Mouse (Mus musculus) embryonic facial prominence, embryonic 14.5 days (tissue): ENCODE results near the gene Itga3. TPM values are rescaled to one million over a fixed set of nuclear protein-coding genes. Genes with fewer than 3 reads are reported as not detected.

ENCODE experiments used
- ATAC-seq: fragments of 200-750 bp; cut with Nextera tagmentation; 2 replicates; pipeline ENCODE4 v1.8.0; 2017; ENCODE audit warnings: low read depth, moderate number of reproducible peaks, moderate TSS enrichment
- DNase-seq: peaks from one replicate; pipeline ENCODE4 v3.0.0-alpha.2; 2015; ENCODE audit warnings: low spot score
- H3K27ac ChIP-seq: fragments of 300-500 bp; sonication (generic); replicated peaks from 2 replicates; pipeline ENCODE4 v1.5.1; 2014; ENCODE audit warnings: low read depth, mild to moderate bottlenecking, low read length, moderate library complexity
- H3K27me3 ChIP-seq: fragments of 300-500 bp; sonication (generic); replicated peaks from 2 replicates; pipeline ENCODE4 v1.6.1; 2014; ENCODE audit warnings: low read length; ENCODE audit not compliant: control insufficient read depth, insufficient read depth
- H3K36me3 ChIP-seq: fragments of 300-500 bp; sonication (generic); 2 replicates; pipeline ENCODE4 v1.6.1; 2014; ENCODE audit warnings: low read length, mixed read lengths; ENCODE audit not compliant: control insufficient read depth, insufficient read depth
- H3K4me1 ChIP-seq: fragments of 300-500 bp; sonication (generic); 2 replicates; pipeline ENCODE4 v1.6.1; 2014; ENCODE audit warnings: antibody characterized with exemption, low read length; ENCODE audit not compliant: control insufficient read depth, insufficient read depth
- H3K4me2 ChIP-seq: fragments of 300-500 bp; sonication (generic); 2 replicates; pipeline ENCODE4 v1.6.1; 2014; ENCODE audit warnings: low read depth, mild to moderate bottlenecking, low read length, moderate library complexity, mixed read lengths
- H3K4me3 ChIP-seq: fragments of 300-500 bp; sonication (generic); 2 replicates; pipeline ENCODE4 v1.5.1; 2014; ENCODE audit warnings: low read depth, mild to moderate bottlenecking, low read length
- H3K9ac ChIP-seq: fragments of 300-500 bp; sonication (generic); 2 replicates; pipeline ENCODE4 v1.6.1; 2014; ENCODE audit warnings: low read depth, mild to moderate bottlenecking, low read length, moderate library complexity, mixed read lengths
- H3K9me3 ChIP-seq: fragments of 300-500 bp; sonication (generic); 2 replicates; pipeline ENCODE4 v1.6.1; 2016; ENCODE audit warnings: low read length; ENCODE audit not compliant: control insufficient read depth
- WGBS: fragments of 180-500 bp; shearing (Covaris S2); extraction: QIAGEN DNeasy Blood & Tissue Kit; methylation state at CpG from one replicate; pipeline ENCODE4 v1.1.7; 2014; 5-methylcytosine and 5-hydroxymethylcytosine counted together
- polyA plus RNA-seq: library from polyadenylated mRNA; unstranded; fragments of >200 nt; fragmentation: Nextera tagmentation; extraction: Ambion mirVana; gene quantifications from 2 replicates; pipeline ENCODE4 v1.2.1, GENCODE M21; 2014

The Itga3 gene
- polyA plus RNA-seq, 1 experiment from 2014 or later: 8.3 TPM

GRCm38 (mm10) chr11:95077956-95078355, 1.4 kb upstream of the Itga3 start:
- Histone ChIP-seq H3K27ac (no peak overlapping the region), H3K9me3 (no peaks in the 10 kb centered on the region), H3K9ac (no peak overlapping the region), H3K36me3 (no peaks in the 10 kb centered on the region), H3K4me3 (no peak overlapping the region), H3K4me1 (no peaks in the 10 kb centered on the region), H3K4me2 (0 out of 2 replicates have a peak overlapping the region, but pooled peaks have one; percentile 5), H3K27me3 (peaks cover 30% of the 10 kb centered on the region)
- no peak for ATAC-seq
- DNase-seq: no peak
- WGBS: 38% methylated on average over 7 of the region's 7 CpGs

GRCm38 (mm10) chr11:95076041-95076535, 513 bp downstream of the Itga3 start:
- peak overlapping the region; percentile 64 for H3K9ac ChIP-seq
- WGBS: 0% methylated on average over 20 of the region's 42 CpGs
- peak overlapping the region; percentile 18; the same call in 1 of the 2 replicates for H3K27ac ChIP-seq
- H3K4me3 ChIP-seq: peak overlapping the region; percentile 58
- H3K27me3 ChIP-seq: peaks cover 30% of the 10 kb centered on the region
- DNase-seq (no peak), ATAC-seq (peak; percentile 64)
- peak overlapping the region; percentile 96 for H3K4me2 ChIP-seq
- H3K9me3 ChIP-seq: no peaks in the 10 kb centered on the region
- H3K4me1 ChIP-seq: peaks cover 13% of the 10 kb centered on the region
- no peaks in the 10 kb centered on the region for H3K36me3 ChIP-seq

DNA sequence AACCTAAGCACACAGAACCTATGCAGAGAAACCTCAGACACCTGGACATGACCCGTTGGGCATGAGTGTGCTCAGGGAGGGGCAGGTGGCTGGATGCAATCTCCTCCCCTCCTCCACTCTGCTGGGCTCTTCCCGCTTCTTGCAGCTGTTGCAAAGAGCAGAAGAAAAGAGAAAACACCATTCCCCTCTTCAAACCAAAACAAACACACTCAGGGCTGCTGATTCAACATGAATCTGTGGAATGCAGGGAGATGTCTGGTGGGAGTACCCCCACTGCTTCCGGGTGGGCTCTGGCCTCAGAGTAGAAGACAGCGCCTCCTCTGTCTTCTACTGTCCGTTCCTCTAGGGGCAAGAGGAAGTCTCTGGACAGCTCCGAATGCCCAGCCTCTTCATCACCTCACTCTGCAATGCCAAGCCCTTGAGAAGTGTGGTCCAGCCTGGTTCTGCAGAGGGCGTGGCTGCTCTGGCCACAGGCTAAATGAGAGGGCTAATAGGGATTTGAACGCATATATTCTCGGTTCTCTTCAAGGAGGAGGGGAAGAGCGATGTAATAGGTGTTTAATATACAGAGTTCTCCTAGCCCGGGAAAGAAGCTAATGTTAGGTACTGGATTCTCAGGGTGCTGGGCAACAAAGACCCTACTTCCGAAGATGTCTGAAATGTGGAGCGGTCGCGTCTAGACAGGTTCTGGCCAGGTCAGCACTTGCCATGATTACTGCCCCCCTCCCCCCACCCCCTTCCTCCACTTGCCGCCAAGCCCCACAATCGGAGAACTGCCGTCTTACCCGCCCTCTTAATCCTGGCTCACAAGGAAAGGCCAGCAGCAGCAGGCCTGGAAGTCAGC, 1.2 kb downstream of the Itga3 start:
- no peak overlapping the region for H3K27ac ChIP-seq
- 5% methylated on average over 19 of the region's 19 CpGs for WGBS
- no peak for ATAC-seq
- no peaks in the 10 kb centered on the region for H3K9me3 ChIP-seq
- peaks cover 13% of the 10 kb centered on the region for H3K4me1 ChIP-seq
- peak overlapping the region; percentile 96 for H3K4me2 ChIP-seq
- H3K9ac ChIP-seq: peak overlapping the region; percentile 64
- peak overlapping the region; percentile 58 for H3K4me3 ChIP-seq
- H3K36me3 ChIP-seq: no peaks in the 10 kb centered on the region
- H3K27me3 ChIP-seq: peaks cover 30% of the 10 kb centered on the region
- DNase-seq: no peak

GRCm38 (mm10) chr11:95074694-95075093, 1.9 kb downstream of the Itga3 start:
- peaks cover 30% of the 10 kb centered on the region for H3K27me3 ChIP-seq
- ATAC-seq: no peak
- no peak overlapping the region for H3K27ac ChIP-seq
- peak overlapping the region; percentile 96 for H3K4me2 ChIP-seq
- no peaks in the 10 kb centered on the region for H3K36me3 ChIP-seq
- no peak for DNase-seq
- H3K4me1 ChIP-seq: peaks cover 13% of the 10 kb centered on the region
- H3K4me3 ChIP-seq: peak overlapping the region; percentile 58; the same call in 1 of the 2 replicates
- H3K9ac ChIP-seq: no peak overlapping the region
- WGBS: 55% methylated on average over 4 of the region's 4 CpGs
- no peaks in the 10 kb centered on the region for H3K9me3 ChIP-seq

GRCm38 (mm10) chr11:95073835-95074234, 2.8 kb downstream of the Itga3 start:
- no peak for ATAC-seq
- peaks cover 30% of the 10 kb centered on the region for H3K27me3 ChIP-seq
- H3K36me3 ChIP-seq: no peaks in the 10 kb centered on the region
- WGBS: 60% methylated on average over 4 of the region's 4 CpGs
- H3K4me3 ChIP-seq: no peak overlapping the region
- H3K9me3 ChIP-seq: no peaks in the 10 kb centered on the region
- no peak overlapping the region for H3K9ac ChIP-seq
- no peak overlapping the region for H3K4me2 ChIP-seq
- DNase-seq: no peak
- H3K4me1 ChIP-seq: peaks cover 13% of the 10 kb centered on the region
- no peak overlapping the region for H3K27ac ChIP-seq

DNA sequence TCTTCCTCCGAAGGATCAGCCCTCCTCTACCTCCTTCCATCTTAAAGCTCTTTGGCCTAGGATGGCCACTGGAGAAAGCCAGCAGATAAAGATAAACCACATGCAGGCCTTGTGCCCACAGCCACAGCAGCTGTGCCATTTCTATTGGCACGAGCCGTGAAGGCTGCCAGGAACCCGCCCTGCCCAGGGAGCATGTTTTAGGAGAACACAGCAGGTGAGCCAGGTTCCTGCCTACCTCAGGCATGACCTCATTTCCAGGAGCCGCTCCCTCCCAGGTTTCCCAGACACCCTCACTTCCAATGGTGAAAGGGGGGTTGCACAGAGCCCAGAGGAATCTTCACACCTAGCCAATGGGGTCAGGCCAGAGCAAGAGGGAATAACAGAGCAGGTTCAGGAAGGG, 3.8 kb downstream of the Itga3 start:
- H3K4me3 ChIP-seq: no peak overlapping the region
- H3K27me3 ChIP-seq: peaks cover 30% of the 10 kb centered on the region
- DNase-seq: no peak
- H3K9me3 ChIP-seq: no peaks in the 10 kb centered on the region
- peaks cover 13% of the 10 kb centered on the region for H3K4me1 ChIP-seq
- no peak overlapping the region for H3K9ac ChIP-seq
- no peaks in the 10 kb centered on the region for H3K36me3 ChIP-seq
- 61% methylated on average over 5 of the region's 5 CpGs for WGBS
- no peak overlapping the region for H3K27ac ChIP-seq
- ATAC-seq: no peak
- no peak overlapping the region for H3K4me2 ChIP-seq

GRCm38 (mm10) chr11:95072136-95072535, 4.5 kb downstream of the Itga3 start:
- 66% methylated on average over 8 of the region's 8 CpGs for WGBS

DNA sequence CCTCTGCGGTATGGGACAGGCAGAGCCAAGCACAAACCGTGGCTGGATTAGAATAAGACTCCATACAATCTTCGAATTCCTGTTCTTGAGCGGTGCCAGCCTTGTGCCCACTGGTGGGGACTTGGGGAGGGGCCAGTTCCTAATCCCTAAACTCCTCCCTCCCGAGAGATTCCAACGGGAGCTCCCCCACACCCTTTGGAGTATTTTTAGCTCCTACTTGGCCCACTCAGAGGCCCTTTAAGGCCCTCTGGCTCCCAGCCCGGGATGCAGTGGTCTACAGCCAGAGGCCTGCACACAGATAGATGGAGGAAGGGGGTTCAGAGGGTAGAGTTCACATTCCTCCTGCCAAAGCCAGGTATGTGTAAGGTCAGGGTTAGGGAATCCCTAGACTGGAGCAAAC, 5.3 kb downstream of the Itga3 start:
- ATAC-seq: peak; percentile 27; the same call in 1 of the 2 replicates
- H3K9me3 ChIP-seq: no peaks in the 10 kb centered on the region
- WGBS: 34% methylated on average over 7 of the region's 7 CpGs
- H3K9ac ChIP-seq: no peak overlapping the region
- H3K4me1 ChIP-seq: peaks cover 13% of the 10 kb centered on the region
- no peaks in the 10 kb centered on the region for H3K36me3 ChIP-seq
- no peak overlapping the region for H3K4me3 ChIP-seq
- H3K4me2 ChIP-seq: no peak overlapping the region; the same call in 1 of the 2 replicates
- H3K27me3 ChIP-seq: peaks cover 20% of the 10 kb centered on the region; the same call in 1 of the 2 replicates
- H3K27ac ChIP-seq: peak overlapping the region; percentile 12; the same call in 1 of the 2 replicates
- peak; percentile 71 for DNase-seq

More at GRCm38 (mm10) chr11:95072136-95072535, 4.5 kb downstream of the Itga3 start:
- H3K4me1 ChIP-seq: peaks cover 13% of the 10 kb centered on the region
- H3K36me3 ChIP-seq: no peaks in the 10 kb centered on the region
- no peak overlapping the region for H3K27ac ChIP-seq
- no peak overlapping the region for H3K9ac ChIP-seq
- no peak for DNase-seq
- no peaks in the 10 kb centered on the region for H3K9me3 ChIP-seq
- H3K4me2 ChIP-seq: no peak overlapping the region
- no peak overlapping the region for H3K4me3 ChIP-seq
- H3K27me3 ChIP-seq: peaks cover 28% of the 10 kb centered on the region
- ATAC-seq: no peak
